Mouse (Mus musculus): Measurements from ENCODE around the gene Trappc1. TPM values are rescaled to one million over a fixed set of nuclear protein-coding genes. Genes with fewer than 3 reads are reported as not detected.

The Trappc1 gene
- total and polyA plus RNA-seq, 3 experiments: 58.6 to 89.8 TPM; not detected in 1

- no peak overlapping the region for H3K4me3 ChIP-seq (ENCODE audit: control insufficient read depth in 1 of 2, insufficient read depth in 1 of 2, low read depth in 2 of 2, low read length in 2 of 2)
- no peaks in the 10 kb centered on the region for H3K9me3 ChIP-seq (replicated peaks; ENCODE audit: insufficient read depth, low read length)
- H3K9ac ChIP-seq (ENCODE audit: control insufficient read depth, low read depth, low read length, poor library complexity, severe bottlenecking): no peak overlapping the region
- DNase-seq (ENCODE audit: low read depth, low spot score): no peak
- no peaks in the 10 kb centered on the region for H3K4me1 ChIP-seq (ENCODE audit: control insufficient read depth in 1 of 2, insufficient read depth in 2 of 2, low read length in 2 of 2)
- TF ChIP-seq ETS1 (IDR thresholded peaks at IDR 0.05; ENCODE audit: low read depth, low read length) (no peak), GABPA (IDR thresholded peaks at IDR 0.05; ENCODE audit: low read depth, low read length) (no peak), TCF12 (IDR thresholded peaks at IDR 0.05; ENCODE audit: low read depth, low read length) (no peak), BHLHE40 (IDR thresholded peaks at IDR 0.05; ENCODE audit: borderline replicate concordance, low read depth, low read length) (no peak), CTCF (IDR thresholded peaks at IDR 0.05 in 2 of 3, conservative IDR thresholded peaks at IDR 0.05 in 1 of 3; ENCODE audit: control insufficient read depth in 1 of 3, insufficient read depth in 1 of 3, low read depth in 2 of 3, low read length in 3 of 3, poor library complexity in 1 of 3, severe bottlenecking in 1 of 3) (no peak), MAX (IDR thresholded peaks at IDR 0.05; ENCODE audit: low read length) (no peak), CHD2 (IDR thresholded peaks at IDR 0.05; ENCODE audit: low read length) (no peak), SMC3 (IDR thresholded peaks at IDR 0.05; ENCODE audit: low read depth, low read length) (no peak), POLR2AphosphoS2 (IDR thresholded peaks at IDR 0.05; ENCODE audit: low read length) (no peak), MYB (IDR thresholded peaks at IDR 0.05; ENCODE audit: low read depth, low read length) (no peak), TAL1 (IDR thresholded peaks at IDR 0.05; ENCODE audit: low read length) (no peak), ZC3H11A (IDR thresholded peaks at IDR 0.05; ENCODE audit: low read depth, low read length) (no peak), ZMIZ1 (IDR thresholded peaks at IDR 0.05; ENCODE audit: low read depth, low read length) (no peak), USF2 (IDR thresholded peaks at IDR 0.05; ENCODE audit: borderline replicate concordance in 1 of 2, insufficient read depth in 1 of 2, low read depth in 1 of 2, low read length in 2 of 2) (no peak)
- H3K79me2 ChIP-seq (ENCODE audit: control insufficient read depth, insufficient read depth, low read length, poor library complexity): no peaks in the 10 kb centered on the region
- H3K36me3 ChIP-seq (ENCODE audit: control insufficient read depth in 1 of 2, insufficient read depth in 2 of 2, low read length in 2 of 2): peaks cover 0 to 2% of the 10 kb centered on the region in 2 experiments; a peak in 2 of 4 replicates
- H3K27ac ChIP-seq (ENCODE audit: control insufficient read depth, low read depth, low read length): no peak overlapping the region
- H3K27me3 ChIP-seq (ENCODE audit: control insufficient read depth in 1 of 2, insufficient read depth in 2 of 2, low read length in 2 of 2): no peaks in the 10 kb centered on the region
These were observed 33.9 kb downstream of the Trappc1 start for GRCm38 (mm10) chr11:69357690-69358089.

GRCm38 (mm10) chr11:69362021-69362420 is 38.2 kb downstream of the Trappc1 start:
- TF ChIP-seq ZKSCAN1 (IDR thresholded peaks at IDR 0.05; ENCODE audit: low read depth, low read length) (no peak), GATA1 (IDR thresholded peaks at IDR 0.05; ENCODE audit: low read depth, low read length) (no peak), SMC3 (IDR thresholded peaks at IDR 0.05; ENCODE audit: low read depth, low read length) (no peak), SIN3A (IDR thresholded peaks at IDR 0.05; ENCODE audit: low read length) (no peak), POLR2AphosphoS2 (IDR thresholded peaks at IDR 0.05; ENCODE audit: low read length) (no peak), ZNF384 (IDR thresholded peaks at IDR 0.05; ENCODE audit: low read depth, low read length) (no peak)
- no peaks in the 10 kb centered on the region for H3K9me3 ChIP-seq (replicated peaks; ENCODE audit: insufficient read depth, low read length)
- H3K9ac ChIP-seq (ENCODE audit: control insufficient read depth, low read depth, low read length, poor library complexity, severe bottlenecking): no peak overlapping the region
- DNase-seq (ENCODE audit: low read depth, low spot score): no peak
- H3K27me3 ChIP-seq (ENCODE audit: control insufficient read depth in 1 of 2, insufficient read depth in 2 of 2, low read length in 2 of 2): no peaks in the 10 kb centered on the region
- H3K4me1 ChIP-seq (ENCODE audit: control insufficient read depth in 1 of 2, insufficient read depth in 2 of 2, low read length in 2 of 2): peaks cover 0 to 15% of the 10 kb centered on the region in 2 experiments; a peak in 3 of 4 replicates
- H3K79me2 ChIP-seq (ENCODE audit: control insufficient read depth, insufficient read depth, low read length, poor library complexity): no peaks in the 10 kb centered on the region
- no peaks in the 10 kb centered on the region; a peak in 2 of 4 replicates for H3K36me3 ChIP-seq (ENCODE audit: control insufficient read depth in 1 of 2, insufficient read depth in 2 of 2, low read length in 2 of 2)
- no peak overlapping the region for H3K4me3 ChIP-seq (ENCODE audit: control insufficient read depth in 1 of 2, insufficient read depth in 1 of 2, low read depth in 2 of 2, low read length in 2 of 2)
- H3K27ac ChIP-seq (ENCODE audit: control insufficient read depth, low read depth, low read length): no peak overlapping the region

Data from MEL (cell line).